Mouse (Mus musculus): ENCODE data around the gene Txndc9. TPM values are rescaled to one million over a fixed set of nuclear protein-coding genes. Genes with fewer than 3 reads are reported as not detected.

Txndc9 gene
- total RNA-seq, 2 experiments from 2014 or later = 67.9 to 72.0 TPM

DNA sequence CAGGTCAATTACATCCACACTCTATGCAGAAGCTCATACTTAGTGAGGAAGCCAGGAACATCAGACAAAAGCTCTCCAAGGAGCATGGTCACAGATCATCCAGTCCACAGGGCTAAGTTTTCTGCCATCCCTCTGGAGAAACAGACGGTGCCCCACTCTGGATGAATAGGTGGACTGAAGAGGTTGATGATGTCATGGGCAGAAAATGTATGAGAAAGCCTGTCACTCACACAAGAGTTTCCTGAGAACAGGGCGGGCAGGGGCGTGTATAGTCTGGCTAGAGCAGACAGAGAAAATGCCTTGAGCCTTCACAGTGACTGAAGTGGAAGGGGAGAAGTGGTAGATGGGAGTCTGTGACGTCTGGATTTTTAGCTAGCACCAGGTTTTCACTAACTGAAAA, 26.2 kb downstream of the Txndc9 start:
- DNase-seq = no peak

DNA sequence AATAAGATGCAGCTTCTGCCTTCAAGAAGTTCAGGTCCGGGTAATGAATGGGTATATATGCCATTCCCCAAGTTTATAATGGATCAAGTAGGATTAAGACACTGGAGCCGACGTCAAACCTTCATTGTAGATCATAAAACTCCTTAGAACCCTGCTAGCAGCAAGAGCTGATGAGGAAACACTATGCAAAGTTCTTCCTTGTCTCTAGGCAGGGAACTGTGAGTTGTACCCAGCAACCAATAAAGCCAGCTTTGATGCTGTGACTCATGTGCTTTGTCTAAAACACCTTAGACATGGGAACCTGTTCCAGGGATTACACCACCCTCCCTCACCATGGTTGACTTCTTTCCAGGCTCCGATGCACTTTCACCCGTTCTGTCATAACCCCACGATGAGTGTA, 28.9 kb downstream of the Txndc9 start:
- DNase-seq = no peak

DNA sequence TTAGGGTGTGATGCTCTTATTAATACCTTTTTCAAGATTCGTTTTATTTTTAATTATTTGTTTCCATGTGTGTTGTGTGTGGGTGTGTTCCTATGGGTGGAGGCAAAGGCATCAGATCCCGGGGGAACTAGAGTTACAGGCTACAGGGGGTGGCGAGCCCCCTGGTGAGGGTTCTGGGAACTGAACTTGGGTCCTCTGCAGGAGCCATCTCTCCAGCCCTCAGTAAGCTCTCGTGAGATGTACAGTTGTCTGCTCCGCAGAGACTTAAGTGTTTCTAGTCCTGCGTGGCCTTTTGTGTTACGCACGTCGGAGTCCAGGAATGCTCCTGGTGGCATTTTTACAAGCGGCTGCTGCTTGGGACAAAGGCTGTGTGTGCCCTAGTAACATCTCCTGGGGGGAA, 32.1 kb downstream of the Txndc9 start:
- no peak for DNase-seq

DNA sequence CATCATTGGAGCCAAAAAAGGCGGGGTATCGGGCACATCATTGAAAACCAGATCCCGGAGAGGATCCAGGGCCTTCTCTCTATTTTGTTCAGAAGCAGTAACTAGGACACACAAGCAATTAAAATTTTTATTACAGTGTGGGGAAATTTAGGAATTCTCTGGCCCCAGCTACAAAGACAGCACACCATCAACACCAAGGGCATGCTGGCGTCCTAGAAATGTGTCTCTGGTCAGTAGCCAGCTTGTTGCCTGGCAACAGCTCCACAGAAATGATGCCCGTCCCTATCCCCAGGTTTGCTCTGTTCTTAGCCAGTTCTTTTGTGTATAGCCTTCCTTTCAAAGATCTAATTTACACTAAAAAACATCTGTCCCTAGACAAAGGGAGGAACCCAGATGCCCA, 38.2 kb downstream of the Txndc9 start:
- no peak for DNase-seq

DNA sequence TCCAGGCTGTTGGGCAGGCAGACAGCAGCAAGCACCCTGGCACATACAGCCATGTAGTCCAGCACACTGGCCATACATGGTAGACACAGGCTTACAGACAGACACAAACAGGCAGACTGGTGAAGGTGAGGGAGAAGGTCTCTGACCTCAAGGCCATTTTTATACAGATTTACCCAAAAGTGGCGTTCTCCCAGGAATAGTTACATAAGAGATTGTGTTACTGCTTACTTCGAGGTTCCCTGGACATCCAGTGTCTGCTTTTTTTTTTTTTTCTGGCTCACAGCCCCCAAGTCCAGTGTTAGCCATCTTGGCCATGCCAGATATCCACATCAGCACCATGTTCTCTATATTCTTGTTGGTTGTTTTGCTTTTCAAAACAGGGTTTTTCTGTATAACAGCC, 39.2 kb downstream of the Txndc9 start:
- no peak for DNase-seq

DNA sequence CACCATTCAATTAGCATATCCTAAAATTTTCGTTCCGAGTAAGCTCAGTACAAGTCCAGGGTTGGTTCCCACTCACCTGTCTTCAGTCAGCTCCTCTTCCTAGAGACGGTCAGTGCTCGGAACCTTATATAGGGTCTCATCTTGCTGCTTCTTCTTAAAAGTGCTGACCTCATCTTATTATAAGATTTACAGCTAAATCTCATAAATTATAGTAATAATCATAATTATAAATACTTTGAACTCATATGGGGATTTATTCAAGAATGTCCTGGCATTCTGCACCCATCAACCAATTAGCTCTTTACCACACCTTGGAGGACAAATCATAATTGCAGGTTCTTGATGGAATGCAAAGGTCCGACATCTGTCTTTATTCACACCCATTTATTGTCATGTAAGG, 40.0 kb downstream of the Txndc9 start, which contains the start of gene Lyg1:
Gene Lyg1 (minus strand): TSS at position 101 of the 400 bp plus-strand sequence.
- no peak for DNase-seq

DNA sequence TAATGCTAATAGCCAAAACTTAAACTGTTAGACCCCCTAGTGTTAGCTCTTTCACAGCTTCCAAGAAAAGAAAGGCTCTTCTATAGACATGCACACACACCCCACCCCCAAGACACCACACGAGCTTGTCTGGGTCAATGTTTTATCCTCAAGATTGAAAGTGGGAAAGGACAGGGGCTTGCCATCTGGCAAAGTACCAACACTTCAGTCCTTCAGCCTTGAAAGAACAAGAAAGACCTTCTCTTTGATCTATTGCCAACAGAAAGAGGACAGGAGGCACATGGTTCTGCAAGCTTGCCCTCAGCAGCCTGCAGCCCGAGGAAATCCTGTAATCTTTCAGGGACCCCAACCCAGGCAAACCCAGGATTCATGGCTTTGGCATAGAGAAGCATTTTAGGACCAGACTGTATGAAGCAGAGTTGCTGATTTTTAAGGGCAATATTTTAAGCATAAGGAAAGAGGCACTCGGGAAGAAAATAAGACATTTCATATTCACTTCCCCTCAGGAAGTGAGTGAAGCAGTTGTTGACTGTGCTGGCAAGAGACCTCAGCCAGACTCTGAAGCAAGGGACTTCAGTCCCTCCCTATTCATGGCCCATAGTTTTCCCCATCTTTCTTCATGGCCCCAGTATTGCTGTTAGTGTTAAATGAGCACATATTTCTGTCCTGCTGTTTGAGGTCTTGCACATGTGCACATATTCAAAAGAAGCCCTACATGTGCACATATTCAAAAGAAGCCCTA, 40.8 kb downstream of the Txndc9 start:
- DNase-seq = no peak

DNA sequence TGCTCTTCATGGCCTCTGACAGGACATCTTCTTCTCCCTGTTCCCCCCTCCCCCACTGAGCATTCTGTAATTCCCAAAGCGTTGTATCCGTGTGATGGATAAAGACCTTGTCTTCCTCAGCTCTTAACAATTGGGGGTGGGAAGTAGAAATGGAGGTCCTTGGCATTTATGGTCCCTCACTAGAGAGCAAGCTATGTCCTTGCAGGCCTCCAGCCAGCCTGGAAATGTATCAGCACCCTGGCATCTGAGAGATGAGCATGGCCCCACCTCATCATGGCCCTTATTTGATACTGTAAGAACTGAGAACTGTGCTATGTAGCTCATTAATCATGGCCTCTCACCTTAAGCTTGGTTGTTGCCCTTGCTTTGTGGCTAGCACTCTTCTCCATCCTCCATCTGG, 42.4 kb downstream of the Txndc9 start:
- no peak for DNase-seq

DNA sequence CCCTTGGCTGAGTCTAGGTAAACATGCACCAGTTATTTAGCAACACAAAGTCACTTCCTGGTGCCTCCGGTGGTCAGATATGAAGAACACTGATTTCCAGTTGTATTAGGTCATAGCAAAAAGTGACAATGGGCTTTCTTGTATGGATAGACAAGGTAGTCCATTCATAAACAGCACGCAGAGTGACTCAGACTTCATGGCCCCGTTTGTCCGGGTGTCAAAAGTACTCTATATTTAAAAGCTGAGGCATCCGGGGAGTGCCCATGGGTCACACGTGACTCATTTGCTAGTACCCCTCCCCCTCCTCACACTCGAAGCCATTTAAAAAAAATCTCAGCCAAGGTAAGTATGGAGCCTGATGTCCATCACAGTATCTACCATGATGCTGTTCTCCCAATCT, 42.9 kb downstream of the Txndc9 start:
- no peak for DNase-seq

DNA sequence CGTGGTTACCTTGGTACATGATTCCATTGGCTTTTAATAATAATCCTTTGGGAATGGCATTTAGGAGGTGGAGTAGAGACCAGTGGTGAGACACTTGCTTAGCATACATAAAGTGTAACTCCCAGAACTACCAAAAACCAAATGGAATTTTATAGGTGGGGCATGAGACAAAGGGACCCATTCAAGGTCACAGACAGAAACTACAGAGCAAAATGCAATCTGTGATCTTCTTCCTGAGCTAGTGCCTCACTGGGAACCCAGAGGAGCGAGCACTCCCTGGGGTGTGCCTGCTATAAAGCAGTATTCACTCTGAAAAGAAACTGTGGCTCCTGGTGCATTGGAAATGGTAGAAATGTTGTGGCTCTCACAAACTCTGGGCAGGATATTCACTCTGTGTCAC, 48.8 kb downstream of the Txndc9 start:
- DNase-seq = no peak

Other genes with a start within 250 kb of the Txndc9 start
- gene Tsga10, start 131.5 kb downstream of the Txndc9 start, total RNA-seq (2021) = 1 to 10 TPM; 4.1 to 4.2 TPM
- gene Lipt1, start 126.2 kb downstream of the Txndc9 start, total RNA-seq (2021) = 1 to 10 TPM; 7.3 to 8.6 TPM
- gene Mitd1, start 107.5 kb downstream of the Txndc9 start, total RNA-seq (2021) = 1 to 10 TPM; 5.8 to 7.9 TPM
- 100 to 1,000 TPM; 283 to 286 TPM for gene Mrpl30, start 107.4 kb downstream of the Txndc9 start, total RNA-seq (2021)
- not detected for gene Lyg2, start 81.4 kb downstream of the Txndc9 start, total RNA-seq (2021)
- gene Lyg1, start 40.1 kb downstream of the Txndc9 start, total RNA-seq (2021) = not detected
- gene Eif5b, start 117 bp upstream of the Txndc9 start, total RNA-seq (2021) = 10 to 100 TPM; 36.4 to 36.7 TPM
- gene Rev1, start 131.9 kb upstream of the Txndc9 start, total RNA-seq (2021) = 10 to 100 TPM; 24.2 to 28.5 TPM

Measured in heart, postnatal 4 days (tissue).